Mouse (Mus musculus) frontal cortex, postnatal 14 days (tissue): Measurements from ENCODE around the gene Scrn2.

Source experiments
- DNase-seq, 2 experiments: peaks; one replicate each; pipeline ENCODE4 v3.0.0; 2022; ENCODE audit warnings: low spot score in 2 of 2

Scrn2 gene

GRCm38 (mm10) chr11:97029686-97030417, at the start of gene Scrn2:
Gene Scrn2 (plus strand): TSS chr11:97029938.
- peak in 1 of 2 experiments; percentile 65 for DNase-seq

- DNase-seq: no peak
These were observed 49.7 kb upstream of the Scrn2 start for GRCm38 (mm10) chr11:96980021-96980420.

GRCm38 (mm10) chr11:96981461-96981860, 48.3 kb upstream of the Scrn2 start:
- DNase-seq: no peak

GRCm38 (mm10) chr11:96982355-96982754, 47.4 kb upstream of the Scrn2 start:
- peak; percentile 52 to 71 for DNase-seq

- no peak for DNase-seq
These were observed 46.9 kb upstream of the Scrn2 start, which contains the start of gene Sp2 for GRCm38 (mm10) chr11:96982859-96983258. Gene Sp2 (minus strand): TSS chr11:96982959.

- DNase-seq: no peak
These were observed 44.8 kb upstream of the Scrn2 start for GRCm38 (mm10) chr11:96984903-96985302.

DNA sequence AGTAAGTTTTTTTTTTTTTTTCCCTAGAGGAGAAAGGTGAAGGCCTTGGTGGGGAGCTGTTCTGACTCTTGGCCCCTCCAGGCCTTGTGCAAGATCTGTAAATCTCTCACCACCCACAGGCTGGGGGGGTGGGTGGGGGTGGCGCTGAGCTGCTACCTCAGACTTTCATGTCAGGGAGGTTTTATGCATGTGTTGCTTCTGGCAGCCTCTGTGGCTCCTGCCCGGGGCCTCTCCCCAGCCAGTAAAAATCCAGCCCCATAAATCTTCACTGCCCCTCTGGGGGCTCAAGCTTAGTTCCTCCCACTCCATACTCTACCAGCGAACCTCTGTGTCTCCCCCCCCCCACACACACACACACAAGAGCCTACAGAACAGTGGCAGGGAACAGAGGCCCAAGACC, 43.3 kb upstream of the Scrn2 start:
- DNase-seq: no peak

GRCm38 (mm10) chr11:96987873-96988655, 41.7 kb upstream of the Scrn2 start:
- no peak for DNase-seq

GRCm38 (mm10) chr11:96991501-96991900, 38.2 kb upstream of the Scrn2 start:
- no peak for DNase-seq

GRCm38 (mm10) chr11:96992722-96993311, 36.9 kb upstream of the Scrn2 start:
- no peak for DNase-seq

- DNase-seq: no peak
These were observed 34.7 kb upstream of the Scrn2 start for GRCm38 (mm10) chr11:96995031-96995430.

DNA sequence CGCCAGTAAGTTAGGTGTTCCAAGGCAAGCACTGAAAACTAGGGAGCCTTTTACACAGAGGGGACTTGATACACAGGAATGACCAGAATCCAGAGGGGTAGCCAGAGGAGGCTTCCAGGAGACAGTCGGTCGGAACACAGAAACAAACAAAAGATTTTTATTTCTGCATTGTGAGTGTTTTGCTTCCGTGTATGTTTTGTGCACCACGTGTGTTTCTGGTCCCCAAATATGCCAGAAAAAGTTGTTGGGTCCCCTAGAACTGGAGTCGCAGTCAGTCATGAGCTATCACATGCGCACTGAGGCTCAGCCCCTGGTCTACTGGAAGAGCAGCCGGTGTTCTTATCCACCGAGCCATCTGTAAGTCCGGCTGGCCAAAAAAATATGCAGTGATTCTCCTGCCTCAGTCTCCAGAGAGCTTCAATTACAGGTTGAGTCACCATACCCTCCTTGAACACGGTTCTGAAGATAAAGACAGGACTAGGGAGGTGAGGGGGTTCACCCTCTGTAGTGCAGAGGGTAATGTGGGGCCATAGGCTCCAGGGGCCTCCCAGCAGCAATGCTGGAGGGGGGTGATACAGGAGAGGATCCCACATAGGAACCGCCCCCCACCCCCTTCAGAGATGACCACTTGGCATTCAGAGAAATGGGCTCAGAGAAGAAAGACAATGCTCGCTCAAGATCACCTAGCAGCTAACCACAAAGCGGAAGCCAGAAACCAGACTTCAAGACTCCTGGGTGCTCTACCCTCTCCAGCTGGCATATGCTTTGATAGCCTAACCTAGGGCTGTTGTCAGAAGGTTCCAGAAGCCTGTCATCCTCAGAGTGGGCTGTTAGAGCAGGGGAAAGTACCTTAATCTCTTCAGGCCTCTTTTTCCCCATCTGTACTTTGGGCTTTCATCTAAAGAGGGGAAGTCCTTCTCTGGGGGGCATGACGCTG, 33.6 kb upstream of the Scrn2 start:
- no peak for DNase-seq

DNA sequence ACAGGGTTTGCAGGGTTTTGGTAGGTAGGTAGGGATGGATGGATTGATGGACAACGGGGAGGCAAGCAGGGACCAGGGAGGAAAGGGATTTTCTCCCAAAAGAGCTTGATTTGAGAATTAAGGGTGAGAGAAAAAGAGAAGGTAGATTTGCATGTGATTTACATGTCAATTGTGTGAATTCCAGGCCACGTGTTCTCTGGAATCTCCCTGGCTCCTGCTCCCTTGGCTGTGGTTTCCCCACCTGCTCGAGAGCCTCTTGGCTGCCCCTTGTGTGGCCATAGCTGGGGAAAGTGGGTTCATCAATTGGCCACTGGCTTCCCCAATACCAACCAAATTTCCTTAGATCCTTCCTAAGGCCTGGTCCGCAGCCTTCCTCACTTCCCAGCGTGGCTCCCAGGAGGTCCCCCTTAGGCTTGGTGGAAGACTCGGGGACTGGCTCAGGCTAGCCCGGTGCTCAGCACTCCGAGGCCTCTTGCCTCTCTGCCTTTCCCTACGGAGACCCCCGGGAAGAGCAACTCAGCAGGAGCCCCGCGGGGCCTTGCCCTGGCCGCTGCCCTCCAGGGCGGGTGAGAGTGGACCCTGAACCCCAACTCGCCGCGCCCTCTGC, 32.9 kb upstream of the Scrn2 start:
- no peak for DNase-seq

DNA sequence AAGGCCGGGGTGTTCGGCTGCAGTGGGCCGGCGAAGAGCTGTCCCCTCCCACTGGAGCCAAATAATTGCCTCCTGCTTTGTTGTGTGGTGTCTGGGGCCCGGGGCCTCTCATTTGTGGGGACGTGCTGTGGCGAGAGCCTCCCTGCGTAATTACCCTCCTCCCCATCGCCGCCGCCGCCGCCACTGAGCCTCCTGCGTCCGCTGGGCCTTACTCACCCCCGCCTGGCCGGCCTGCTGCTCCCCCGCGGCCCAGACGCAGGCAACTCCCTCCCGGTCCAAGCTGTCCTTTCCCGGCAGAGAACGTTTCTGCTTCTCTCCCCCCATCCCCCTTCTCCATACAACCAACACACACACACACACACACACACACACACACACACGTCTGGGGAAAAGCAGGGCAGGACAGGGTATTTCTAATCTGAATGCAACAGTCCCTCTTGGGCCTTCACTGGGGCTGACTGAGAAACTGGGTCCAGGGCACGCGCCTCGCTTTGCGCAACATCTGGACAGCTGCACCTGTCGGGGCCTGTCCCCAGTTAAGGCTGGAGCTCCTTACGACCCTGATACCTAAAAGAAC, 32.3 kb upstream of the Scrn2 start:
- no peak for DNase-seq

- DNase-seq: no peak
These were observed 26.6 kb upstream of the Scrn2 start for GRCm38 (mm10) chr11:97003170-97003569.

DNA sequence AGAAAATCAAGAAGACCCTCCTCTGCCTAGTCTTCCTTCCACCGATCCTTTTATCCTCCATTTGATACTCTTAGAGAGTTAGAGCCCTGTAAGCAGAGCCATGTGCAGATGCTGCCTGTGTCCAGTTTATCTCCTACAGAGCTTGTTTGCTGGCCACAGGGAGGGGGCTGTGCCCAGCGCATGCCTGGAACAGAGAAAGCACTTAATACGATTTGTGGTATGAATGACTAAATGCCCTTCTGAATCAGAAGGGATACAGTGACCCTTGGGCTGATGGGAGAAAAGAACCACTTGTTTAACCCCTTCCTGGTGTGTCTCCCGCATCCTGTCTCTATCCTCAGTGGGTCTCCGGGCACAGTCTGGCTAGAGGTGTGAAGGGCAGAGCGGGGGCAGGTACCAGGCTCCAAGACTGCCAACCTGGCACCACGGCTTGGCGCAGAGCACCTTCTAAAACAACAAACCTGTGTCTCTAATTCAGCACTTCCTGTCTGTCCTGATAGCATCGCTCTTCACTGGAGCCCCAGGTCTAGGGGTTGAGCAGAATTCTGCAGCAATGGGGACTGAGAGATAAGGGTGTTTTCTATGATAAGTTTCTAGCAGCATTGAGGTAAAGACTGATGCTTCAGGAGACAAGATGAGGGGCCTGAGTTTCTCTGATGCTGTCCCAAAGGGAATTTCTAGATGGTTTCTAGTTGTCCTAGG, 22.5 kb upstream of the Scrn2 start:
- DNase-seq: no peak

DNA sequence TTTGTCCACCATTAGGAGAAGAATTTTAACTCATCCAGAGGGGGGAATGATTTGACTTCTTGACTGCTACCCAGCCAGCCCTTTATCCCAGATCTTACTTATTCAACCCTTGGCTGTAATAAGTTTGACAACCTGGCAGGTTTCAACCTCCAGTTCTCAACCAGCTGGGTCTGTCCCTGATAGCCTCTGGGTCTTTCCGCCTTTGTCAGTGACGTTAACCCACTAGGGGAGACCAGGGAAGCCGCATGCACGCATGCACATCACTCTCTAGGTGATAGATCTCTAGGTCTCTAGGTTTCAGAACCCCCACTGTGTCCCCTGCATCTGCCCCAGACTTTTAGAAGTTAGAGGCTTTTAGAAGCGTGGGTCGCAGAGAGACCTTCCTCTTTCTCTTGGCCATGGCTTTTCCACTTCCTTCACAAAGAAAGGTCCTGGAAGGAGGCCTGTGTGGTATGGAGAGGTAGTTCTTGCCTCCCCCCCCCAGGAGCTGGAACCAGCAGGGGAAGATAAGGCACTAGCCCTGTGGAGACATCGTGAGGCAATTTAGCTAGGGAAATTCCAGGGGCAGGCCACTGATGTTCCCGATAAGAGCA, 20.4 kb upstream of the Scrn2 start:
- DNase-seq: no peak

DNA sequence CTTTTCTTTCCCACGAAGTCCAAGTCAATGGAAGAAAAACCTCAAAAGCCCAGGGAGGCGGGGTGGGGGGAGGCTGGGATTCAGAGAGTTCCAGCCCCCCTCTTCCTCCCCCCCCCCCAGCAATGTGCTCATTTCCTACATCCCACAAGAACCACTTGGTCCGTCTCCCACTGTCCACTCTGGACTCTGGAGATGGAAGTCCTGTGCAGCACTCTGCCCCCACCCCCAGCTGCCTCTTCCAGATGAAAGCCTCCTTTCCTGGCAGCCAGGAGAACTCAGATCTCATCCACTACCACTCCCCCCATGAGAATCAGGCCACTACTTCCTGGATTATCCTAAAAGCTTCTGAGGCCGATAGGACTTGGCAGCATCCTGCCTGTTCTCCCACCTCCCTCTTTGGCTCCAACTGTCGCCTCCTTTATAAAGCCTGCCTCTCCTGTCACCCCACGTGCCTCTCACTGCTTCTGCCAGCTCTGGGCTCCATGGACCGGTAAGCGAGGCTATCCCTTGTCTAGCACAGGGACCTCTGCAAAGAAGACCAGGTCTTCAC, 16.5 kb upstream of the Scrn2 start, which contains the start of gene Sp6:
Gene Sp6 (plus strand): TSS at position 274 of the 550 bp plus-strand sequence.
- DNase-seq: no peak
